Mouse (Mus musculus) E14TG2a.4 (cell line): ENCODE data around the gene Kcnn1.

ENCODE experiments used
- H3K27me3 ChIP-seq: 2 replicates; pipeline ENCODE4 v1.6.1; 2014; ENCODE audit warnings: low read length, control low read depth; ENCODE audit not compliant: insufficient read depth
- H3K36me3 ChIP-seq: 2 replicates; pipeline ENCODE4 v1.6.1; 2014; ENCODE audit warnings: low read length, control low read depth; ENCODE audit not compliant: insufficient read depth
- H3K4me1 ChIP-seq: replicated peaks from 2 replicates; pipeline ENCODE4 v1.6.1; 2014; ENCODE audit warnings: low read depth, low read length, control low read depth
- H3K4me3 ChIP-seq: replicated peaks from 2 replicates; pipeline ENCODE4 v1.5.1; 2014; ENCODE audit warnings: mild to moderate bottlenecking, low read length
- H3K9me3 ChIP-seq: 2 replicates; pipeline ENCODE4 v1.6.1; 2014; ENCODE audit warnings: low read length, control low read depth
- CTCF ChIP-seq: conservative IDR thresholded peaks from 2 replicates; pipeline ENCODE4 v1.5.1; 2014; ENCODE audit warnings: low read length
- NANOG ChIP-seq: IDR thresholded peaks from 2 replicates; pipeline ENCODE4 v1.6.1; 2014; ENCODE audit warnings: borderline replicate concordance, low read length, mixed read lengths
- POU5F1 ChIP-seq: IDR thresholded peaks from 2 replicates; pipeline ENCODE4 v1.6.1; 2014; ENCODE audit warnings: low read length, borderline replicate concordance

The Kcnn1 gene

GRCm38 (mm10) chr8:70873364-70873985, 10.4 kb upstream of the Kcnn1 start, which contains the start of gene Ccdc124:
TSS of gene Ccdc124 (minus strand) at chr8:70873935.
- peak within 1 kb of the TSS; percentile 95 for H3K4me3 ChIP-seq
- no peak for TF ChIP-seq POU5F1
- TF ChIP-seq NANOG = no peak
- no peak; the same call in none of the 2 replicates for TF ChIP-seq CTCF

GRCm38 (mm10) chr8:70872643-70873363, 9.7 kb upstream of the Kcnn1 start:
- TF ChIP-seq NANOG (no peak), POU5F1 (no peak), CTCF (no peak)
- Histone ChIP-seq H3K27me3 (no peaks in the 10 kb centered on the region), H3K4me3 (peak overlapping the region; percentile 95), H3K9me3 (no peaks in the 10 kb centered on the region), H3K36me3 (peaks cover 17% of the 10 kb centered on the region), H3K4me1 (peaks cover 84% of the 10 kb centered on the region)

More at GRCm38 (mm10) chr8:70873364-70873985, 10.4 kb upstream of the Kcnn1 start, which contains the start of gene Ccdc124:
- H3K9me3 ChIP-seq = no peaks in the 10 kb centered on the region
- no peaks in the 10 kb centered on the region for H3K27me3 ChIP-seq
- H3K36me3 ChIP-seq = peaks cover 11% of the 10 kb centered on the region
- H3K4me1 ChIP-seq = peaks cover 84% of the 10 kb centered on the region

- Histone ChIP-seq H3K36me3 (peaks cover 28% of the 10 kb centered on the region), H3K4me3 (peak overlapping the region; percentile 58), H3K9me3 (no peaks in the 10 kb centered on the region), H3K27me3 (no peaks in the 10 kb centered on the region), H3K4me1 (peaks cover 84% of the 10 kb centered on the region)
- no peak for TF ChIP-seq POU5F1
- no peak for TF ChIP-seq CTCF
- no peak for TF ChIP-seq NANOG
Measured at GRCm38 (mm10) chr8:70871195-70871807, 8.2 kb upstream of the Kcnn1 start.

GRCm38 (mm10) chr8:70869601-70870041, 6.6 kb upstream of the Kcnn1 start:
- no peaks in the 10 kb centered on the region for H3K9me3 ChIP-seq
- H3K4me1 ChIP-seq = peaks cover 80% of the 10 kb centered on the region

GRCm38 (mm10) chr8:70869199-70869571, 6.1 kb upstream of the Kcnn1 start:
- peaks cover 28% of the 10 kb centered on the region for H3K36me3 ChIP-seq
- H3K27me3 ChIP-seq = peaks cover 9% of the 10 kb centered on the region
- no peaks in the 10 kb centered on the region for H3K9me3 ChIP-seq
- TF ChIP-seq POU5F1 = no peak
- H3K4me3 ChIP-seq = peak overlapping the region; percentile 81
- H3K4me1 ChIP-seq = peaks cover 80% of the 10 kb centered on the region

More at GRCm38 (mm10) chr8:70869601-70870041, 6.6 kb upstream of the Kcnn1 start:
- peaks cover 28% of the 10 kb centered on the region for H3K36me3 ChIP-seq
- peaks cover 4% of the 10 kb centered on the region for H3K27me3 ChIP-seq
- TF ChIP-seq POU5F1 (no peak), CTCF (peak; percentile 66), NANOG (no peak)
- peak overlapping the region; percentile 81 for H3K4me3 ChIP-seq

- TF ChIP-seq POU5F1 = no peak
- TF ChIP-seq NANOG = no peak
- no peak for TF ChIP-seq CTCF
- Histone ChIP-seq H3K9me3 (no peaks in the 10 kb centered on the region), H3K4me3 (peak overlapping the region; percentile 81), H3K4me1 (peaks cover 78% of the 10 kb centered on the region), H3K36me3 (peaks cover 28% of the 10 kb centered on the region), H3K27me3 (peaks cover 14% of the 10 kb centered on the region)
Measured at GRCm38 (mm10) chr8:70868559-70869198, 5.6 kb upstream of the Kcnn1 start.

GRCm38 (mm10) chr8:70866566-70866965, 3.5 kb upstream of the Kcnn1 start:
- Histone ChIP-seq H3K4me1 (peaks cover 87% of the 10 kb centered on the region), H3K4me3 (peak overlapping the region; percentile 79; the same call in 1 of the 2 replicates)
- TF ChIP-seq POU5F1 (no peak), NANOG (no peak), CTCF (no peak)

GRCm38 (mm10) chr8:70866001-70866520, 3.0 kb upstream of the Kcnn1 start:
- peaks cover 21% of the 10 kb centered on the region for H3K36me3 ChIP-seq
- peaks cover 39% of the 10 kb centered on the region for H3K27me3 ChIP-seq
- H3K4me3 ChIP-seq = peak overlapping the region; percentile 79
- no peak for TF ChIP-seq NANOG
- TF ChIP-seq CTCF = no peak
- TF ChIP-seq POU5F1 = no peak
- no peaks in the 10 kb centered on the region for H3K9me3 ChIP-seq
- H3K4me1 ChIP-seq = peaks cover 86% of the 10 kb centered on the region

More at GRCm38 (mm10) chr8:70866566-70866965, 3.5 kb upstream of the Kcnn1 start:
- Histone ChIP-seq H3K36me3 (peaks cover 26% of the 10 kb centered on the region), H3K9me3 (no peaks in the 10 kb centered on the region), H3K27me3 (peaks cover 35% of the 10 kb centered on the region)
